Mouse (Mus musculus) frontal cortex, postnatal 10 days (tissue): ENCODE measurements at regions not wholly inside any gene's neighbourhood (a gene's known extent, or its start where the extent isn't known, plus 50 kb on each side); places are given as distances from the start of the nearest gene placed in this dataset.

ENCODE experiments used
- DNase-seq, 2 experiments: peaks; one replicate each; pipeline ENCODE4 v3.0.0; 2022; ENCODE audit warnings: low spot score in 2 of 2, mixed read lengths in 1 of 2

- DNase-seq, result peak in 1 of 2 experiments; percentile 8
These were observed 218.5 kb upstream of the Nrip1 start for GRCm38 (mm10) chr16:76591956-76592768.

GRCm38 (mm10) chr16:76589791-76590190, 216.2 kb upstream of the Nrip1 start:
- DNase-seq, result no peak

GRCm38 (mm10) chr16:76577206-76577605, 203.6 kb upstream of the Nrip1 start:
- no peak for DNase-seq

GRCm38 (mm10) chr16:76575281-76575680, 201.7 kb upstream of the Nrip1 start:
- DNase-seq, result no peak

- DNase-seq, result no peak
These were observed 192.6 kb upstream of the Nrip1 start for GRCm38 (mm10) chr16:76566220-76566619.

- DNase-seq, result no peak
These were observed 181.2 kb upstream of the Nrip1 start for GRCm38 (mm10) chr16:76554846-76555245.

GRCm38 (mm10) chr16:76549628-76550027, 176.0 kb upstream of the Nrip1 start:
- DNase-seq, result no peak

- DNase-seq, result no peak
These were observed 173.5 kb upstream of the Nrip1 start for GRCm38 (mm10) chr16:76547087-76547486.

GRCm38 (mm10) chr16:76546632-76547031, 173.0 kb upstream of the Nrip1 start:
- no peak for DNase-seq

- DNase-seq, result no peak
These were observed 172.3 kb upstream of the Nrip1 start for GRCm38 (mm10) chr16:76545942-76546341.

GRCm38 (mm10) chr16:76544972-76545371, 171.3 kb upstream of the Nrip1 start:
- no peak for DNase-seq

- DNase-seq, result no peak
These were observed 167.3 kb upstream of the Nrip1 start for GRCm38 (mm10) chr16:76540964-76541363.

GRCm38 (mm10) chr16:76540328-76540923, 166.8 kb upstream of the Nrip1 start:
- DNase-seq, result no peak

GRCm38 (mm10) chr16:76539669-76540068, 166.0 kb upstream of the Nrip1 start:
- no peak for DNase-seq

GRCm38 (mm10) chr16:76537871-76538270, 164.2 kb upstream of the Nrip1 start:
- no peak for DNase-seq

GRCm38 (mm10) chr16:76532928-76533217, 159.2 kb upstream of the Nrip1 start:
- DNase-seq, result no peak

- no peak for DNase-seq
These were observed 158.7 kb upstream of the Nrip1 start for GRCm38 (mm10) chr16:76532142-76532927.

GRCm38 (mm10) chr16:76530886-76531285, 157.3 kb upstream of the Nrip1 start:
- DNase-seq, result no peak

GRCm38 (mm10) chr16:76529613-76530012, 156.0 kb upstream of the Nrip1 start:
- no peak for DNase-seq

- no peak for DNase-seq
These were observed 153.7 kb upstream of the Nrip1 start for GRCm38 (mm10) chr16:76527106-76527949.

GRCm38 (mm10) chr16:76525563-76525962, 151.9 kb upstream of the Nrip1 start:
- no peak for DNase-seq

- DNase-seq, result no peak
These were observed 151.3 kb upstream of the Nrip1 start for GRCm38 (mm10) chr16:76524921-76525320.
